Mouse (Mus musculus): ENCODE data around the gene Aftph. TPM values are rescaled to one million over a fixed set of nuclear protein-coding genes. Genes with fewer than 3 reads are reported as not detected.
"Not testable (repeated sequence)": the region's sequence is repeated elsewhere in the genome, so short reads cannot be mapped to it uniquely, and the experiment has no call there.

The Aftph gene
- polyA plus RNA-seq, 1 experiment from 2014 or later, result 16.5 TPM

DNA sequence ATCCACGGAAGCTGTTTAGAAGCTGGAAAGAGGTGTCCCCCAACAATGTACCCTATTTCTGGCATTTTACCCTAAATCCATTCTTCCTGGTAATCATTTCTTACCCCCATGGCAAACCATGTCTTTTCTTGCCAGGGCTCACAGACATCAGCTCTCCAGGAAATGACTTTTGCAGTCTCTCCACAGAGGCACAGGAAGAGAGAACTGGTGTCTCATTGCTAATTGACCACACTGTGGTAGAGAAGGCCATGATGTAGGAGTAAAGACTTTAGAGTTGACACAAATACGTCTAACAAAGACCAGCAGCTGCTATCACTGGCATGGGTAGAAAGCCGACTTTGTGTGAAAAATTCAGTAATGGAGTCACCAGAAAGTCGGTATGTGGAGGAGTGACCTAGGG, 38.9 kb upstream of the Aftph start:
- no peak overlapping the region for H3K27ac ChIP-seq (replicated peaks; ENCODE audit: low read depth, low read length)
- H3K27me3 ChIP-seq (ENCODE audit: control insufficient read depth, insufficient read depth, low read length), result no peaks in the 10 kb centered on the region
- no peaks in the 10 kb centered on the region for H3K4me1 ChIP-seq (ENCODE audit: control insufficient read depth, insufficient read depth, low read length)
- no peaks in the 10 kb centered on the region for H3K9me3 ChIP-seq (ENCODE audit: control insufficient read depth, low read length)
- no peak overlapping the region for H3K9ac ChIP-seq (ENCODE audit: low read length)
- H3K4me2 ChIP-seq (ENCODE audit: low read depth, severe bottlenecking), result no peak overlapping the region
- no peak overlapping the region for H3K4me3 ChIP-seq (ENCODE audit: low read depth, low read length)
- DNase-seq (ENCODE audit: low spot score), result peak; percentile 7
- H3K36me3 ChIP-seq (ENCODE audit: control insufficient read depth, insufficient read depth, low read length), result no peaks in the 10 kb centered on the region
- ATAC-seq (ENCODE audit: insufficient number of reproducible peaks, low FRiP score, low TSS enrichment, low read depth), result no peak
- 82% methylated on average over 4 of the region's 4 CpGs for WGBS

DNA sequence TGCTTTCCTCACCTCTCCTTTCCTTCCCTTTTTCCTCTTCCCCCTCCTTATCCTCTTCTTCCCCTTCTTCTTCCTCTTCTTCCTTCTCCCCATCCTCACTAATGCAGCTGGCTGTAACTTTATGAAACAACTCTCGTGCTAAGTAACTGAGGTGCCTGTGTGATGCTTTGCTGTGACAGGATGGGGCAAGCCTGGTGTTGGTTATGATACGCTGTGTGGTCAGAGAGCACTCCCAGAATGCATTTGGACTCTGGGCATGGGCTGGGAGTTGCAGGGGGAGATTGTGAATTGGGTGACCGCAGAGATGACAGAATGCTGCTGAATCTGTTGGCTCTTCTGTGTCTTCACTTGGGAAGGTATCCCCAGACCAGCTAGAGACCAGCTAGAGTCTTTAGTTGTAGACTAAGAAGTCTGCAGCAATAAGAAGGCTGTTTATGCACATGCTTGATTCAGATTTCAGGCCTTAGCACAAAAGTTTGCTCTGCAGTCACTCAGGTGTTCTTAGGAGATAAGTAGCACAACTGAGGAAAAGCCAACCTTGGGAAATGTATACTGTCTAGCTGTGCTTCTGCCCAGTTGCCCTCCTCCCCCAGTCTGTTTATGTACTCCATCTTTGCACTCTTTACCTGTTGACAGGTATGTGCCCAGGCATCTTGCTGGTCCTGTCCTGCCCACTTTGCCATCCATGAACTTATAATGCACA, 37.6 kb upstream of the Aftph start:
- Histone ChIP-seq H3K36me3 (ENCODE audit: control insufficient read depth, insufficient read depth, low read length) (no peaks in the 10 kb centered on the region), H3K27me3 (ENCODE audit: control insufficient read depth, insufficient read depth, low read length) (no peaks in the 10 kb centered on the region), H3K27ac (replicated peaks; ENCODE audit: low read depth, low read length) (no peak overlapping the region), H3K4me2 (ENCODE audit: low read depth, severe bottlenecking) (no peak overlapping the region), H3K9me3 (ENCODE audit: control insufficient read depth, low read length) (no peaks in the 10 kb centered on the region), H3K9ac (ENCODE audit: low read length) (no peak overlapping the region), H3K4me3 (ENCODE audit: low read depth, low read length) (no peak overlapping the region), H3K4me1 (ENCODE audit: control insufficient read depth, insufficient read depth, low read length) (no peaks in the 10 kb centered on the region)
- DNase-seq (ENCODE audit: low spot score), result peak; percentile 14
- WGBS, result 81% methylated on average over 3 of the region's 3 CpGs
- ATAC-seq (ENCODE audit: insufficient number of reproducible peaks, low FRiP score, low TSS enrichment, low read depth), result no peak

DNA sequence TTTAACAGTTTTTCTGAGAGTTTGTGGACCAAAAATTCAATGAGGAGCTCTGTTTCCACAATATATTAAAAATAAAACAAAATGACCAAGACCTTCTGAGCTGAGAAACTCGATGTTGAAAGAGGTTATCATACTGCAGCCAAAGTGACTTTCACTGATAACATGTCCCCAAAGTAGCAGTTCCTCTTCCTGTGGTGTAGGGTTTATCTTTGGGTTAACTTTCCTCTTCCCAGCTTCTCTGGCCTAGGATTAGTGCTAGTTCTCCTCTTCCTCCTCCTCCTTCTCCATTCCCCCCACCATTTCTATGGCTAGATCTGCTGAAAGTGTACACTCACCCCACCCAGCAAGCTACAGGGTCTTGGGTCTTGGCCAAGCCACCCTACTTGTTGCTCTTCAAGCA, 36.9 kb upstream of the Aftph start:
- H3K27me3 ChIP-seq (ENCODE audit: control insufficient read depth, insufficient read depth, low read length), result no peaks in the 10 kb centered on the region
- no peaks in the 10 kb centered on the region for H3K36me3 ChIP-seq (ENCODE audit: control insufficient read depth, insufficient read depth, low read length)
- H3K4me3 ChIP-seq (ENCODE audit: low read depth, low read length), result no peak overlapping the region
- no peak overlapping the region for H3K9ac ChIP-seq (ENCODE audit: low read length)
- H3K9me3 ChIP-seq (ENCODE audit: control insufficient read depth, low read length), result no peaks in the 10 kb centered on the region
- DNase-seq (ENCODE audit: low spot score) (no peak), ATAC-seq (ENCODE audit: insufficient number of reproducible peaks, low FRiP score, low TSS enrichment, low read depth) (no peak)
- no peak overlapping the region for H3K27ac ChIP-seq (replicated peaks; ENCODE audit: low read depth, low read length)
- H3K4me1 ChIP-seq (ENCODE audit: control insufficient read depth, insufficient read depth, low read length), result no peaks in the 10 kb centered on the region
- H3K4me2 ChIP-seq (ENCODE audit: low read depth, severe bottlenecking), result no peak overlapping the region
- WGBS, result 67% methylated on average over 1 of the region's 1 CpGs

DNA sequence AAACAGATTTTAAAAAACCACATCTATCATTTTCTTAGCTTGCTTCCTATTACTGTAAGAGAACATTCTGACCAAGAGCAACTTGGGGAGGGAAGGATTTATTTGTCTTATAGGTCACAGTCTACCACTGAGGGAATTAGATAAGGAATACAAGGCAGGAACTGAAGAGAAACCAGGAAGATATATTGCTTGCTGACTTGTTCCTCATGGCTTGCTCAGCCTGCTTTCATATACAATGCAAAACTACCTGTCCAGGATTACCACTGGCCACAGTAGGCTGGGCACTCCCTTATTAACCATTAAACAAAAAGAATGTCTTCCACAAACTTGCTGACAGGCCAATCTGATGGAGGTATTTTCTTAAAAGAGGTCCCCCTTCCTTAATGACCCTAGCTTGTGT, 35.3 kb upstream of the Aftph start:
- Histone ChIP-seq H3K4me3 (ENCODE audit: low read depth, low read length) (no peak overlapping the region), H3K27me3 (ENCODE audit: control insufficient read depth, insufficient read depth, low read length) (no peaks in the 10 kb centered on the region), H3K9ac (ENCODE audit: low read length) (no peak overlapping the region), H3K4me2 (ENCODE audit: low read depth, severe bottlenecking) (no peak overlapping the region), H3K27ac (replicated peaks; ENCODE audit: low read depth, low read length) (no peak overlapping the region), H3K36me3 (ENCODE audit: control insufficient read depth, insufficient read depth, low read length) (no peaks in the 10 kb centered on the region), H3K4me1 (ENCODE audit: control insufficient read depth, insufficient read depth, low read length) (no peaks in the 10 kb centered on the region), H3K9me3 (ENCODE audit: control insufficient read depth, low read length) (no peaks in the 10 kb centered on the region)
- no peak for DNase-seq (ENCODE audit: low spot score)
- ATAC-seq (ENCODE audit: insufficient number of reproducible peaks, low FRiP score, low TSS enrichment, low read depth), result no peak

DNA sequence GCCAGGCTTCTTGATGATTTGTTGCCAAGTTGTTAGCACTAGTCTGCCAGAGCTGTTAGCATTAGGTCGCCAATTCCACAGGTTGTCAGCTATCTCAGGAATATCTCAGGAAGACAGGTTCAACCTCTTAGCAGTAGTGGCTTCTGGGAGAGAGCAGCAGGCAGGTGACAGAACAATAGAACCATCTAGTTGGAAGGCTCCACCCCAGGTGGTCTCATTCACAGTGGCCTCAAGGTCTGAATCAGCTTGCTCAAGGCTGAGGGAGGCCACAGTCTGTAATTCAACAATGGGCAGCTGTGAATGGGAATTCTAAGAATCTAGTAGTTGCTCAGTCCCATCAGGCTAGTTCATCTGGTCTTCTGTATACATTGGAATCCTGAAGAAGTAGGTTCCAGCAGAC, 31.3 kb upstream of the Aftph start:
- H3K27me3 ChIP-seq (ENCODE audit: control insufficient read depth, insufficient read depth, low read length), result no peaks in the 10 kb centered on the region
- no peak overlapping the region for H3K27ac ChIP-seq (replicated peaks; ENCODE audit: low read depth, low read length)
- no peaks in the 10 kb centered on the region for H3K4me1 ChIP-seq (ENCODE audit: control insufficient read depth, insufficient read depth, low read length)
- H3K4me3 ChIP-seq (ENCODE audit: low read depth, low read length), result no peak overlapping the region
- H3K9me3 ChIP-seq (ENCODE audit: control insufficient read depth, low read length), result no peaks in the 10 kb centered on the region
- H3K4me2 ChIP-seq (ENCODE audit: low read depth, severe bottlenecking), result no peak overlapping the region
- no peak overlapping the region for H3K9ac ChIP-seq (ENCODE audit: low read length)
- no peaks in the 10 kb centered on the region for H3K36me3 ChIP-seq (ENCODE audit: control insufficient read depth, insufficient read depth, low read length)
- DNase-seq (ENCODE audit: low spot score) (no peak), ATAC-seq (ENCODE audit: insufficient number of reproducible peaks, low FRiP score, low TSS enrichment, low read depth) (no peak)
- WGBS, result 59% methylated on average over 1 of the region's 1 CpGs

DNA sequence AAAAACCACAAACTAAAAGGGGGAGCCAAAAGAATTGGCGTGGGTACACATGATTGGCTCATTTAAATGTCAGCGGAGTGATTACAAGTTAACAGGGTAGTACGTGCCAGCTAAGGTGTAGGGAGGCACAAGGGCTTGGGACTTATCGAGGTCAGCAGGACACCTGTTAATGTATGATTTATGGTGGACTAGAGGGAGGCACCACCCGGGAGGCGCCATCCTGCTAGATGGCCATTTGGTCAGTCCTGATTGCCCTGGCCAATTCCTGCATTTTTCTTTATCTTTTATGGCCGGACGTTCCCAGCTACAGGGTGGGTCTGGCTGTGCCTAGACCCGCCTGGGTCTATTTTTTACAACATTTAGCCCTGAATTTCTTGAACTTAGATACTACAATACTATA, 30.4 kb upstream of the Aftph start:
- H3K27ac ChIP-seq (replicated peaks; ENCODE audit: low read depth, low read length); H3K36me3 ChIP-seq (ENCODE audit: control insufficient read depth, insufficient read depth, low read length); H3K4me2 ChIP-seq (ENCODE audit: low read depth, severe bottlenecking); H3K9me3 ChIP-seq (ENCODE audit: control insufficient read depth, low read length); H3K27me3 ChIP-seq (ENCODE audit: control insufficient read depth, insufficient read depth, low read length); DNase-seq (ENCODE audit: low spot score); H3K4me3 ChIP-seq (ENCODE audit: low read depth, low read length); H3K9ac ChIP-seq (ENCODE audit: low read length); H3K4me1 ChIP-seq (ENCODE audit: control insufficient read depth, insufficient read depth, low read length); ATAC-seq (ENCODE audit: insufficient number of reproducible peaks, low FRiP score, low TSS enrichment, low read depth): not testable (repeated sequence)
- WGBS, result 37% methylated on average over 9 of the region's 9 CpGs

DNA sequence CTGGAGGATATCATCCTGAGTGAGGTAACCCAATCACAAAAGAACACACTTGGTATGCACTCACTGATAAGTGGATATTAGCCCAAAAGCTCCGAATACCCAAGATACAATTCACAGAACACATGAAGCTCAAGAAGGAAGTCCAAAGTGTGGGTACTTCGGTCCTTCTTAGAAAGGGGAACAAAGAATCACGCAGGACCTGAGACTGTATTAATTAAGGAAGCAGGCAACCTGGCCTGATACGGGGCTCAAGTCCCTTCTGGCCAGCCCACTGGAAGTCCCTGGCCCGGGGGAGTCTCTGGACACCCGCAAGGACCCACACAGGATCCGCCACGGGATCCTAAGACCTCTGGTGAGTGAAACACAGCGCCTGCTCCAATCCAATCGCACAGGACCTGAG, 20.6 kb upstream of the Aftph start:
- H3K4me1 ChIP-seq (ENCODE audit: control insufficient read depth, insufficient read depth, low read length); ATAC-seq (ENCODE audit: insufficient number of reproducible peaks, low FRiP score, low TSS enrichment, low read depth); H3K4me3 ChIP-seq (ENCODE audit: low read depth, low read length); H3K36me3 ChIP-seq (ENCODE audit: control insufficient read depth, insufficient read depth, low read length); DNase-seq (ENCODE audit: low spot score); H3K9ac ChIP-seq (ENCODE audit: low read length); H3K27ac ChIP-seq (replicated peaks; ENCODE audit: low read depth, low read length); H3K9me3 ChIP-seq (ENCODE audit: control insufficient read depth, low read length); H3K4me2 ChIP-seq (ENCODE audit: low read depth, severe bottlenecking); H3K27me3 ChIP-seq (ENCODE audit: control insufficient read depth, insufficient read depth, low read length): not testable (repeated sequence)
- WGBS, result 93% methylated on average over 10 of the region's 10 CpGs

DNA sequence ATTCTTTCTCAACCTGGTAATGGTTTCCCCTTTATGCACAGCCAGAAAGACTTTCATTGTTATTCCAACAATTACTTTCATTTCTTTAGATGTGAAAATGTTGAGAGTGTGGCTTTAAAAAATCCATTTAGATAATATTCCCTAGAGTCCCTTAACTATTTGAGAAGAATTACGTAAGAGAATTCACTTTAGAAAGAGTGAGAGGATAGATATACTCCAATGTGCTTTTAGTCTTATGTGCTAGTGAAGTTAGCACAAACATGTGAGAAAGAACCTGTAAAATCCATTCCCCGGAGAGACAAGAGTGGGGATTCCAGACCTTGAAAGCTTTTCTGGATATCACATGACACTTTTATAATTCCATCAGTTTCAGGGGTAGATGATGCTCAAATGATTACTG, 9.2 kb upstream of the Aftph start:
- ATAC-seq (ENCODE audit: insufficient number of reproducible peaks, low FRiP score, low TSS enrichment, low read depth) (no peak), DNase-seq (ENCODE audit: low spot score) (no peak)
- Histone ChIP-seq H3K4me3 (ENCODE audit: low read depth, low read length) (no peak overlapping the region), H3K4me1 (ENCODE audit: control insufficient read depth, insufficient read depth, low read length) (no peaks in the 10 kb centered on the region), H3K9ac (ENCODE audit: low read length) (no peak overlapping the region), H3K27ac (replicated peaks; ENCODE audit: low read depth, low read length) (no peak overlapping the region), H3K36me3 (ENCODE audit: control insufficient read depth, insufficient read depth, low read length) (no peaks in the 10 kb centered on the region), H3K4me2 (ENCODE audit: low read depth, severe bottlenecking) (no peak overlapping the region), H3K27me3 (ENCODE audit: control insufficient read depth, insufficient read depth, low read length) (no peaks in the 10 kb centered on the region), H3K9me3 (ENCODE audit: control insufficient read depth, low read length) (peaks cover 4% of the 10 kb centered on the region)
- WGBS, result 86% methylated on average over 2 of the region's 2 CpGs

DNA sequence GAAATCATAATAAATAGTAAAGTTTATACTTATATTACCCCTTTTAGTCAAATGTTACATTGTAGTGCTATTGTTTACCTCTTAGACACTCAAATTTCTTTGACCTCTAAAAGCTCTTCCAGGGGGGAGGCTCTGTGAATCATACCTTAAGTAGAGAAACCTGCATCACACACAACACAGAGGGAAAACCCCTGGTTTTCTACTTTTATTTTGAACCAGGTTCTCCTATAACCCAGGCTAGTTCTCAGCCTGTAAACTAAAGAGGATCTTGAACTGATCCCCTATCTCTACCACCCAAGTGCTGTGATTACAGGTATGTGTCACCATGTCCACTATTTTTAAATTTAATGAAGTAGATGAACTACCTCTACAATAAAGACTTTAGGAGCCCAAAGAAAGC, 2.0 kb upstream of the Aftph start:
- no peak overlapping the region for H3K9ac ChIP-seq (ENCODE audit: low read length)
- H3K36me3 ChIP-seq (ENCODE audit: control insufficient read depth, insufficient read depth, low read length), result no peaks in the 10 kb centered on the region
- no peak for ATAC-seq (ENCODE audit: insufficient number of reproducible peaks, low FRiP score, low TSS enrichment, low read depth)
- no peak overlapping the region for H3K4me3 ChIP-seq (ENCODE audit: low read depth, low read length)
- DNase-seq (ENCODE audit: low spot score), result no peak
- no peaks in the 10 kb centered on the region for H3K27me3 ChIP-seq (ENCODE audit: control insufficient read depth, insufficient read depth, low read length)
- H3K4me2 ChIP-seq (ENCODE audit: low read depth, severe bottlenecking), result no peak overlapping the region
- H3K9me3 ChIP-seq (ENCODE audit: control insufficient read depth, low read length), result no peaks in the 10 kb centered on the region
- H3K27ac ChIP-seq (replicated peaks; ENCODE audit: low read depth, low read length), result no peak overlapping the region
- no peaks in the 10 kb centered on the region for H3K4me1 ChIP-seq (ENCODE audit: control insufficient read depth, insufficient read depth, low read length)
